Mouse (Mus musculus): ENCODE data around the gene Cox7c. TPM values are rescaled to one million over a fixed set of nuclear protein-coding genes. Genes with fewer than 3 reads are reported as not detected.

Gene Cox7c
- polyA plus RNA-seq (2012): 33.3 and 350 TPM in 2 replicates

GRCm38 (mm10) chr13:86046254-86046951 is at the start of gene Cox7c:
Gene Cox7c, minus strand, starts transcription at chr13:86046904.
- TF ChIP-seq GATA1 (IDR thresholded peaks at IDR 0.05; ENCODE audit: low read length): no peak

- TF ChIP-seq GATA1 (IDR thresholded peaks at IDR 0.05; ENCODE audit: low read length): no peak
These were observed 21.5 kb upstream of the Cox7c start for GRCm38 (mm10) chr13:86068011-86068724.

GRCm38 (mm10) chr13:86067508-86067907 is 20.8 kb upstream of the Cox7c start:
- no peak for TF ChIP-seq GATA1 (IDR thresholded peaks at IDR 0.05; ENCODE audit: low read length)

GRCm38 (mm10) chr13:86004907-86005675 is 41.6 kb downstream of the Cox7c start:
- no peak for TF ChIP-seq GATA1 (IDR thresholded peaks at IDR 0.05; ENCODE audit: low read length)

Measured in G1E-ER4 (cell line).